Mouse (Mus musculus) brain, embryonic 14.5 days (tissue): ENCODE data around the gene Ermard.

Experiments used
- CTCF ChIP-seq: fragments of 200-500 bp; IDR thresholded peaks from 2 replicates; pipeline ENCODE4 v1.5.1; 2012; ENCODE audit warnings: inconsistent platforms, mild to moderate bottlenecking, moderate library complexity, borderline replicate concordance; ENCODE audit not compliant: insufficient read depth, insufficient read length; ENCODE audit errors: extremely low read depth
- POLR2A ChIP-seq: fragments of 200-500 bp; IDR thresholded peaks from 2 replicates; pipeline ENCODE4 v1.6.1; 2012; ENCODE audit warnings: mild to moderate bottlenecking, inconsistent platforms, borderline replicate concordance; ENCODE audit not compliant: poor library complexity, insufficient read depth, insufficient read length, severe bottlenecking; ENCODE audit errors: extremely low read depth

DNA sequence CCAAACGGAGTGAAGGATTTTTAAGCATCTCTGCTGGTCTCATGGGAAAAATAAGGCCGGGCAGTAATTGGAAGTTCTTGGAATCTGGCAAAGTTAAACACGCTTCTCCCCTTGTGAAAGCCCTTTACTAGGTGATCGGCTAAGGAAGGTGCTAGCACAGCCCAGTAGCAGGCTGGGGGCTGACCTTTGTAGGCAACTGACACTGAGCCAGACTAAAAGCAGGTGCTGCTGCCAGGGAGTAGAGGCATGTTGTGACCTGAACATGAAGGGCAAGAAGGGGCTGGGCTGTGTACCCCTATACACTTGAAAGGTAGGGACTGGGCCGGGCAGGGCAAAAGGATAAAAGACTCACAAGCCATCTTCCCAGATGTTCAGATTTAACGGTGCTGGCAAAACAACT is 19.3 kb downstream of the Ermard start:
- TF ChIP-seq POLR2A = no peak
- TF ChIP-seq CTCF = no peak
